Mouse (Mus musculus) left cerebral cortex, postnatal 10 days (tissue): Measurements from ENCODE around the gene Zfp867. TPM values are rescaled to one million over a fixed set of nuclear protein-coding genes. Genes with fewer than 3 reads are reported as not detected.

ENCODE experiments used
- DNase-seq, 2 experiments: peaks; one replicate each; pipeline ENCODE4 v3.0.0; 2021 to 2022; ENCODE audit warnings: low spot score in 2 of 2, mixed read lengths in 1 of 2; ENCODE audit errors: extremely low spot score in 1 of 2
- intact Hi-C: fragments of 180-260 bp; cut with DNase I; formaldehyde crosslinking; loops from one replicate; pipeline ENCODE4 v1.15.1; 2025
- total RNA-seq, 2 experiments: library from RNA; stranded (reverse); gene quantifications; 2 replicates each; pipeline ENCODE4 v1.2.3; 2021

Gene Zfp867
- total RNA-seq, 2 experiments from 2014 or later, result 4.2 to 4.7 TPM

GRCm38 (mm10) chr11:59477240-59477639, 5.0 kb upstream of the Zfp867 start:
- DNase-seq, result no peak
- intact Hi-C loops, result no loop called here

DNA sequence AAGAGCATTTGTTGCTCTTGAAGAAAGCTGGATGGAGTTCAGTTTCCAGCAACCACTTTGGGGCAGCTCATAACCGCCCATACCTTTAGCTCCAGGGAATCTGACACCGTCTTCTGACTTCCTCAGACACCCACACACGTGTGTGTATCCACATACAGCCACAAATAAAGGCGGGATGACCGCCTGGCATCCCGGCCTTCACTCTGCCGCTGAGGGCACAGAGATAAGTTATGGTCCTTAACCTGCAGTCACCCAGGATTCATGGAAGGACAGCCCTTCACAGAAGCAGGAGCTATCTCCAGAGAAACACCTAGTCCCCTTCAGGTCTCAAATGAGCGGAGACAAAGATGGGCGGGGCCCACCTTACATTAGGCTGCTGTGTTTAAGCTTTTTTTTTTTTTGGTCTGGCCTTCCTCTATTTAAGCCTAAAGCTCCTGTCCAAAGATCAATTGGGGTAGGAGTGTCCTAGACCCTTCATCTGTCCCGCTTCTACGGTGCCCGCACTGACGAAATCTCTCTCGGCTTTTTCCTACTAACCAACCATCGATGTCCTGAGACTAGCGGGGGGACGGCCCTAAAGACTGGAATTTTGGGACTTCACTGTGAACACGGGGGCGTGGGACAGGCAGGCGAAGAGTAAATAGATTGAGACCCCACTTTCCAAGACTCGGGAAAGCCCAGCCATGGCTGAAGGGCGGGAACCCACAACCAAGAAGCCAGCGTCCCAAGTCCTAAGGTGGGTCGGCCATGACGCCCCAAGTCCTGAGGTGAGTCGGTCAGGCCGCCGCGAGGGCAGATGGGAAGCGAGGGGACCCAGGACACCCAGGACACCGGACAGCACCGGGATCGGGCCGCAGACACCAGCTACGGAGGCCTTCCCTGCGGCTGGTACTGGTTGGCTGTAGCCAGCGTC, 605 bp downstream of the Zfp867 start:
- peak in 1 of 2 experiments; percentile 40 for DNase-seq
- intact Hi-C loops, result no loop called here

DNA sequence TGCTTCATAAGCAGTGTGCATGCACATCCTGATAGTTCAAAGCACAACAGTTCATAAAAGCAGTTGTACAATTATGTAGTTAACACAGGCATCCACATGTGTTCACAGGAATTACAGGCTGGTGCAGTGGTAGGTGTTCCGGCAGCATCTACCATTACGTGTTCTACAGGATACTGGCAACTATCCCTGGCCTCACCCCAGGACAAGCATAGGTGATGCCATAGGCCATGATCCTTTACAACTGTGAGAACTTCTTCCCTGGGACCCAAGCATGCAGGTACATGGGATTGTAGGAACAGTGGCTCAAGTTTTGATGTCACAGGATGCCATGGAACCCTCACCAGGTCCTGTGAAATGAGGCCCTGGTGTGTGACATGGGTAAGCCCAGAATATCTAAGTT, 11.8 kb downstream of the Zfp867 start:
- no peak for DNase-seq
- intact Hi-C loops, result no loop called here

DNA sequence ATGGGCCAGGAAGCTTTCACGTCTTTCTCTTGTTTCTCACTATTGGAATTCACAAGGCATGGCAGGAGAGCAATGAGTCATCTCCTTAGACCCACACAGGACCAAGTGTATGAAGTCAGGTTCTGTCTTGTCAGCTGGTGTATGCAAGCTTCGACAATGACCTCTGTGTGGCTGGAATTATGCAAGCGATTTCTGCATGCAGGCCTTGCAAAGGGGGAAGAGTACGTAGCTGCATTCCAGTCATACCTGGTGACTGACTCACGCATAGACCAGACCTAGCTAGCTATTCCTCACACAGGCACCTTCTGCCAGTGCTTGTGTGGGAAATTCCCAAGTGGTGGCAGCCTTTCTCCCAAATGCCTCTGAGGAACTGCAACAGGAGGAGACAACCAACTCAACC, 13.3 kb downstream of the Zfp867 start:
- no peak for DNase-seq
- intact Hi-C loops, result no loop called here

GRCm38 (mm10) chr11:59456891-59457290, 15.4 kb downstream of the Zfp867 start:
- intact Hi-C loops, result no loop called here
- no peak for DNase-seq

- DNase-seq, result no peak
- intact Hi-C loops, result no loop called here
These were observed 15.9 kb downstream of the Zfp867 start for GRCm38 (mm10) chr11:59456346-59456745.

DNA sequence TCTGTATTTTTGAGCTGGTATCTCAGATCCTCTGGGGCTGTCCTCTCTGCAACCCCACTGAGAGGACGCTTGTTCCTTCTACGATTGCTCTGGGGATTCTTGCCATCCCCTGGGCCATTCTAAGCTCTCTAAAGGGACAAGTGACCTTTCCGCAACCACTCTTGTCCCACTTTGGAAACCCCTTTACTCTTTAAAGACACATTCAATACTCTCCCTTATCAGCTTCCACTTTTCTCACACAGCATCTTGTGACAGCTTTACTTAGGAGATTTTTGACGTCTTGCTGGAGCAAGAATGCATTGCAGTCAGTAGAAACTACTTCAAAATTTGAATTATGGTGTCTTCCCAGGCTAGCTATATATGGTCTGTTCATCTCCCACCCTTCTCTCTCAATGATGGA, 21.2 kb downstream of the Zfp867 start, which contains the start of gene Snap47:
Gene Snap47, minus strand, starts transcription at position 101 of the 400 bp plus-strand sequence.
- no peak for DNase-seq
- intact Hi-C loops, result no loop called here

- peak in 1 of 2 experiments; percentile 49 for DNase-seq
- intact Hi-C loops, result no loop called here
These were observed 22.0 kb downstream of the Zfp867 start for GRCm38 (mm10) chr11:59450230-59450771.

- DNase-seq, result peak; percentile 91 to 95
- intact Hi-C loops, result no loop called here
These were observed 22.5 kb downstream of the Zfp867 start, which contains the start of gene Jmjd4 for GRCm38 (mm10) chr11:59449741-59450229. Gene Jmjd4, plus strand, starts transcription at chr11:59450045.

- DNase-seq, result no peak
- intact Hi-C loops, result no loop called here
These were observed 29.2 kb downstream of the Zfp867 start for GRCm38 (mm10) chr11:59443102-59443501.

DNA sequence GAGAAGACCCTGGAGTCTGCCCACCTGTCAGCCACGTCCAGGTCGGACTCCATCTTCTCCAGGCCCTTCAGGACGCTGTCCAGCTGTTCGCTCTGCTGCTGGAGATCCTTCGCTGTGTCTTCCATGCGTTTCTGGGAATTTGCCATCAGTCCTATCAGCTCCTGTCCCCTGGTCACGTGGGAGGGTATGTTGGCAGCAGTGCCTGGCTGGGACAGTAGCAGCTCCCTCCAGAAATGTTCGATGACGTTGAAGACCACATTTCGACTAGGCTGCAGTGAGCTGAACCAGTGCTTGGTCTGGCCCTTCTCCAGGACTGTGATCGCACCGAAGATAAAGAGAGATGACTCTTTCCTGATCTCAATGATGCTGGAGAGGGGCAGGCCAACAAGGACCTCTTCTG, 34.3 kb downstream of the Zfp867 start:
- intact Hi-C loops, result no loop called here
- no peak for DNase-seq

DNA sequence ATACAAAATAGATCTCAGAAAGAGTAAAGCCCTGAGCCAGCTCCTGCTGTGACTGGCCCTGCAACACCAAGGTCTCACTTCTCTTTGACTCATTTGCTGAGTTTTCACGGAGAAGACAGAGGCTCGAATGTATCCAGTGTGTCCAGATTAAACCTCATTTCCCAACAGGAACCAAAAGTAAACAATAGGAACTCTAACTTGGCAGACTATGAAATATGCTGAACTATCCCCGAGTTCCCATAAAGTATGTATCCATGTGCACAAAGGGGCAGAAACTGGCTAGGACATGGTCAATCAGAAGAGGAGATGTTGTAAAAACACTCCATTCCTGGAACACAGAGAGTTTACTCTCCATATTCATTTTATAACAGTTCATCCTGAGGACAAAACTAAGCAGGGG, 40.0 kb downstream of the Zfp867 start:
- intact Hi-C loops, result no loop called here
- no peak for DNase-seq

GRCm38 (mm10) chr11:59429959-59430358, 42.3 kb downstream of the Zfp867 start:
- intact Hi-C loops, result loop anchor here (10.0 kb wide), 1 partner anchor 125 kb away; the partner anchor contains the start of gene Wnt9a

DNA sequence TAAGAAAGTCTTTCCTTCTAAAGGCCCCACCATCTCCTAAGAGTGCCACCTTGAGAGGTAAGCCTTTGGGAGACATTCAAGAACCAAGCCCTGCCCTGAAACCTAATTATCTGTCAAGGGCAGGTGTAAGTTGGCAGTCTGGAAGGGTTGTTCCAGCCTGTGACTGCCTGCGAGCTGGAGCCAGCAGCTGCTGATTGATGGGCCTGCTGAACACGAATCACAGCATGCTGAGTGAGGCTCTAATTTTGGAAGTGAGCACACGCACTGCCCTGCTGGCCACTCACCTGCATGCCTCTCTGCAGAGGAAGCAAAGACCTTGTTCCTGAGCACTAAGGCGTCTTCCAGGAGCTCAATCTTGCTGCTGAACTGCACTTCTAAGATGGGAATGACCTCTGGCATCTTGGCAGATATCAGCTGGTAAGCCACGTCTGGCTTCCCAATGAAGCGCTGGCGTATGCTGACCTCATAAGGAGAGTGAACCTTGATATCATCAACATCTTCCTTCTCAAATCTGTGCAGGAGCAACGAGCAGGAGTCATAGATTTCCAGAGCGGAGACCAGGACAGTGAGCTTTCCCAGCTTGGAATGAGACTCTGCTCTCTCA, 44.1 kb downstream of the Zfp867 start:
- intact Hi-C loops, result loop anchor here (10.0 kb wide), 1 partner anchor 123 kb away; the partner anchor contains the start of gene Wnt9a
- DNase-seq, result no peak

More at GRCm38 (mm10) chr11:59429959-59430358, 42.3 kb downstream of the Zfp867 start:
- no peak for DNase-seq

- intact Hi-C loops, result loop anchor here (10.0 kb wide), 1 partner anchor 121 kb away; the partner anchor contains the start of gene Wnt9a
- DNase-seq, result peak; percentile 13 to 68
These were observed 46.6 kb downstream of the Zfp867 start for GRCm38 (mm10) chr11:59425671-59426101.

DNA sequence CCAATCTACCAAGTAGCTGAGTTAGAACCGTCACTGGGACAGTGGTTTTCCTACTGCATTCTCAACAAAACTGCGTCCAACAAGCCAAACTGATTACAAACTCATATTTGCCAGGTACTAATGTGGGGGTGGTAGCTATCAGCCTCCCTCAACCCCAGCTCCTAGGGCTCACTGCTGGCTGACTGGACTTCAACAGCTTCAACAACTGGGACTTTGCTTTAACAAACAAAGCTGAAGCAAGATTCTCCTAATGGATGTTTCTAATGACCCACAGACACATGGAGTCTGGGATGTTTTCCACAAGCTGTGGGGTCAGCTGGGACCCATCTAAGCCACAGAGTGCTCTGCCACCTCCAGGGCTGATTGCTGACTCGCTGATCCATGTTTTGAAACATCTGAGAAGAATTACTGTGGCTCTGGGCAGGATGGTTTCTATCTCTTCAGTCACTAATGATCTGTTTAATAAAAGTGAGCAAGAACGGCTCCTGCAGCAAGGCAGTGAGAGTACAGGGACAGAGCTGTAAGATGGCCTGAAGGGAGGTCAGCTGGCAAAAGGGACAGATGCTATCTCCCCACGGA, 49.2 kb downstream of the Zfp867 start:
- intact Hi-C loops, result loop anchor here (10.0 kb wide), 1 partner anchor 118 kb away; the partner anchor contains the start of gene Wnt9a
- DNase-seq, result no peak

DNA sequence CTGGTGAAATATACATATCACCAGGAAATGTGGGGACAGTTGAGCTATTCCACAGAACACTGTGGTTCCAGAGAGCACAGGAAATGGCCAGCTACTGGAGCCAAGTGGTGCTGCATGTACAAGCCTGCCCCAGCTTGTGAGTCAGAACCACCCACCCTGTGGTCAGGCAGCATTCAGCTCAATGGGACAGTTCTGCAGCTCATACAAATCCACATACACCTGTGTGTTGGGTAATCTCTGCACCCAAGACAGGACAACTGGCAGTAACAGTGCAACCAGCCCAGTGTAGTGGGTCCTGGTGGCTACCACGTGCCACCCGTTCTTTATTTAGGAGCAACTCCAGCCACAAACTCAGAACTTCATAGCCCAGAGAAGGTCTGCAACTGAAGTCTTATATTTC, 50.3 kb downstream of the Zfp867 start:
- no peak for DNase-seq
- intact Hi-C loops, result loop anchor here (10.0 kb wide), 1 partner anchor 117 kb away; the partner anchor contains the start of gene Wnt9a

DNA sequence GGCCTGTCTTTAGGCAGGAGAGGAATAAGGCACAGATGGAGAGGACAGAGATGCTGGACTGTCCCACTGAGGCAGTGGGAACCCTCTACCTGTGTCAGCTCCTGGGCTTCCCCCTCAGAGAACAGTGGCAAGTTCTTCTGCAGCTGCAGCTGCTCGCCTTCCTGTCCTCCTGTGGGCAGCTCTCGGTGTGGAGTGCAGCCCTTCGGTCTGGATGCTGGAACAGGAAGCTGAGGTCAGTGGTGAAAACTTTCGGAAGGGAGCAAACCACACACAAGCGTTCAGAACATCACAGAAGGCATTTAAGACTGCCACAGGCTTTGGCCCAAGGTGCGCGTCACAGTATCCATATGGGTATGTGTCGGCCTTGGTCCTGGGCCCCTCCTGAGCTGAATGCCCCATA, 50.8 kb downstream of the Zfp867 start:
- DNase-seq, result no peak
- intact Hi-C loops, result loop anchor here (10.0 kb wide), 1 partner anchor 117 kb away; the partner anchor contains the start of gene Wnt9a

- no peak for DNase-seq
- intact Hi-C loops, result no loop called here
These were observed 53.6 kb downstream of the Zfp867 start for GRCm38 (mm10) chr11:59418708-59419107.
